Mouse (Mus musculus) ES-E14 (cell line): Measurements from ENCODE around the gene Hist1h1t.

Source experiments
- CHD2 ChIP-seq: IDR thresholded peaks from 2 replicates; pipeline ENCODE4 v1.6.1; 2014; ENCODE audit warnings: mild to moderate bottlenecking, low read depth, low read length, inconsistent platforms
- HCFC1 ChIP-seq: IDR thresholded peaks from 2 replicates; pipeline ENCODE4 v1.6.1; 2012; ENCODE audit warnings: low read length, inconsistent platforms, borderline replicate concordance; ENCODE audit not compliant: insufficient read depth
- MAFK ChIP-seq: IDR thresholded peaks from 2 replicates; pipeline ENCODE4 v1.6.1; 2014; ENCODE audit warnings: mild to moderate bottlenecking, low read depth, low read length, inconsistent platforms; ENCODE audit not compliant: insufficient read depth
- ZC3H11A ChIP-seq: IDR thresholded peaks from 2 replicates; pipeline ENCODE4 v1.6.1; 2012; ENCODE audit warnings: low read depth, mild to moderate bottlenecking, inconsistent platforms, low read length, borderline replicate concordance
- ZNF384 ChIP-seq: IDR thresholded peaks from 2 replicates; pipeline ENCODE4 v1.6.1; 2012; ENCODE audit warnings: low read depth, low read length, inconsistent platforms

DNA sequence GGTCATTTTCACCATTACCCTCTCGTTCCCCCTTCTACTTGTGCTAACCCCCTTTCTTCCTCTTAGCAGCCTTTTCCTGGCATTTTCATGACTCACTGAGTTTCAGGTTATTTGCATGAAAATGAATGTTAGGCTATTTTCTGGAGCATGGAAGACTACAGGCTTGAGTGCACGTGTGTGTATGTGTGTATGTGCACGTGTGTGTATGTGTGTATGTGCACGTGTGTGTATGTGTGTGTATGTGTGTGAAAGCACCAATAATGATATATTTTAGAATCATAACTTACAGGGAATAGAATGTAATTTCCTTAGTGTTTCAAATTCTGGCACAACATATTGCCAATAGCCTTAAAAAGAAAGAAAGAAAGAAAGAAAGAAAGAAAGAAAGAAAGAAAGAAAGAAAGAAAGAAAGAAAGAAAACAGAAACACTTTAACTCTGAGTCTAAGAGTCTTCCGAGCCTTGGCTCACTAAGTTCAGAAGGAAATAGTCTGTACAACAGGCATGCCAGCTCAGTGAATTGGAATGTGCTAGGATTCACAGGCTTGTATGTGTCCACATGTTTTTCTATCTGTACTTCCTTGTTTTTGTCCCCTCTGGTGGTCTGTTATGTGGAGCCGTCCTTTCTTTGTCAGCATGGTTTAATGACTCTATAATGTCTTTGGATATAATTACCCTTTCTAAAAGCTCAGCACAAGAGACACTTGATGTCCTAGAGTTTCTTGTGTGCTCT, 35.8 kb upstream of the Hist1h1t start:
- TF ChIP-seq ZNF384 (no peak), CHD2 (no peak), HCFC1 (no peak), ZC3H11A (no peak), MAFK (no peak)
